Mouse (Mus musculus) heart, adult 2 months (tissue): ENCODE data around the gene Gpr19. TPM values are rescaled to one million over a fixed set of nuclear protein-coding genes. Genes with fewer than 3 reads are reported as not detected.

Experiments
- DNase-seq, 2 experiments: peaks; one replicate each; pipeline ENCODE4 v3.0.0; 2021
- H3K27ac ChIP-seq: fragments of 200-600 bp; 2 replicates; pipeline ENCODE4 v1.8.1; 2022
- H3K27me3 ChIP-seq: fragments of 200-500 bp; 2 replicates; pipeline ENCODE4 v1.6.1; 2012; ENCODE audit warnings: mild to moderate bottlenecking, low read length, inconsistent platforms, mixed read lengths; ENCODE audit not compliant: control insufficient read depth, insufficient read depth
- H3K36me3 ChIP-seq: fragments of 200-500 bp; 2 replicates; pipeline ENCODE4 v1.6.1; 2012; ENCODE audit warnings: low read length, inconsistent platforms; ENCODE audit not compliant: control insufficient read depth, insufficient read depth
- H3K4me1 ChIP-seq: fragments of 200-500 bp; 2 replicates; pipeline ENCODE4 v1.6.1; 2011; ENCODE audit warnings: low read length; ENCODE audit not compliant: control insufficient read depth, insufficient read depth
- H3K4me3 ChIP-seq: fragments of 200-600 bp; 2 replicates; pipeline ENCODE4 v1.8.1; 2022
- H3K79me2 ChIP-seq: fragments of 200-500 bp; replicated peaks from 2 replicates; pipeline ENCODE4 v1.6.1; 2012; ENCODE audit warnings: mild to moderate bottlenecking, inconsistent platforms, low read length, moderate library complexity, mixed read lengths; ENCODE audit not compliant: control insufficient read depth, insufficient read depth
- H3K9ac ChIP-seq: fragments of 200-500 bp; 2 replicates; pipeline ENCODE4 v1.6.1; 2012; ENCODE audit warnings: low read depth, mild to moderate bottlenecking, control low read depth, inconsistent platforms, low read length, mixed read lengths
- CTCF ChIP-seq: fragments of 200-600 bp; IDR thresholded peaks from 2 replicates; pipeline ENCODE4 v1.8.1; 2022; ENCODE audit warnings: antibody characterized with exemption, mild to moderate bottlenecking, moderate library complexity
- EP300 ChIP-seq: fragments of 200-500 bp; IDR thresholded peaks from 2 replicates; pipeline ENCODE4 v1.6.1; 2011; ENCODE audit warnings: low read depth, low read length, control low read depth; ENCODE audit not compliant: insufficient read depth
- POLR2A ChIP-seq: fragments of 200-500 bp; IDR thresholded peaks from 2 replicates; pipeline ENCODE4 v1.6.1; 2011; ENCODE audit warnings: mild to moderate bottlenecking, low read depth, low read length, control low read depth; ENCODE audit not compliant: insufficient read depth
- WGBS: fragments of 180-500 bp; shearing (Covaris S2); methylation state at CpG from one replicate; pipeline ENCODE4 v1.1.7; 2018; 5-methylcytosine and 5-hydroxymethylcytosine counted together
- intact Hi-C: fragments of 180-260 bp; cut with DNase I; formaldehyde crosslinking; loops from one replicate; pipeline ENCODE4 v1.15.1; 2025
- polyA plus RNA-seq: library from polyadenylated mRNA; depleted of rRNA; stranded (reverse); fragments of >200 nt; gene quantifications from 2 replicates; pipeline ENCODE4 v1.2.3, GENCODE M21; 2012
- total RNA-seq, 2 experiments: library from RNA; stranded (reverse); gene quantifications; 2 replicates each; pipeline ENCODE4 v1.2.3; 2021

The Gpr19 gene
- total and polyA plus RNA-seq, 3 experiments, result 3.2 to 6.1 (median 4.8) TPM

GRCm38 (mm10) chr6:134854782-134855181, 43.6 kb downstream of the Gpr19 start:
- Histone ChIP-seq H3K4me1 (no peaks in the 10 kb centered on the region), H3K36me3 (no peaks in the 10 kb centered on the region), H3K9ac (no peak overlapping the region), H3K4me3 (no peak overlapping the region), H3K79me2 (no peaks in the 10 kb centered on the region), H3K27ac (no peak overlapping the region), H3K27me3 (no peaks in the 10 kb centered on the region)
- intact Hi-C loops, result no loop called here
- DNase-seq, result no peak
- TF ChIP-seq POLR2A (no peak), EP300 (no peak), CTCF (no peak)
- WGBS, result 90% methylated on average over 5 of the region's 5 CpGs

- Histone ChIP-seq H3K27ac (no peak overlapping the region), H3K27me3 (no peaks in the 10 kb centered on the region), H3K9ac (no peak overlapping the region), H3K79me2 (no peaks in the 10 kb centered on the region), H3K4me1 (no peaks in the 10 kb centered on the region), H3K4me3 (no peak overlapping the region), H3K36me3 (no peaks in the 10 kb centered on the region)
- intact Hi-C loops, result no loop called here
- TF ChIP-seq EP300 (no peak), CTCF (no peak), POLR2A (no peak)
- DNase-seq, result no peak
- 62% methylated on average over 3 of the region's 3 CpGs for WGBS
Measured at GRCm38 (mm10) chr6:134849985-134850384, 48.4 kb downstream of the Gpr19 start.

GRCm38 (mm10) chr6:134849461-134849860, 48.9 kb downstream of the Gpr19 start:
- DNase-seq, result no peak
- Histone ChIP-seq H3K27ac (no peak overlapping the region), H3K4me1 (no peaks in the 10 kb centered on the region), H3K27me3 (no peaks in the 10 kb centered on the region), H3K36me3 (no peaks in the 10 kb centered on the region), H3K79me2 (no peaks in the 10 kb centered on the region), H3K4me3 (no peak overlapping the region), H3K9ac (no peak overlapping the region)
- no peak for TF ChIP-seq CTCF
- no peak for TF ChIP-seq POLR2A
- no peak for TF ChIP-seq EP300
- WGBS, result 69% methylated on average over 2 of the region's 2 CpGs
- intact Hi-C loops, result no loop called here

GRCm38 (mm10) chr6:134848197-134848890, 50.0 kb downstream of the Gpr19 start:
- Histone ChIP-seq H3K27ac (no peak overlapping the region), H3K4me3 (no peak overlapping the region), H3K27me3 (no peaks in the 10 kb centered on the region), H3K79me2 (no peaks in the 10 kb centered on the region; the same call in 1 of the 2 replicates), H3K9ac (no peak overlapping the region), H3K36me3 (no peaks in the 10 kb centered on the region), H3K4me1 (no peaks in the 10 kb centered on the region)
- WGBS, result 88% methylated on average over 5 of the region's 5 CpGs
- TF ChIP-seq CTCF (peak; percentile 57), EP300 (no peak)
- no peak for DNase-seq
- intact Hi-C loops, result no loop called here

- Histone ChIP-seq H3K36me3 (no peaks in the 10 kb centered on the region), H3K9ac (no peak overlapping the region), H3K79me2 (no peaks in the 10 kb centered on the region; the same call in 1 of the 2 replicates), H3K27ac (no peak overlapping the region), H3K27me3 (no peaks in the 10 kb centered on the region), H3K4me1 (no peaks in the 10 kb centered on the region), H3K4me3 (no peak overlapping the region)
- DNase-seq, result no peak
- intact Hi-C loops, result no loop called here
- no peak for TF ChIP-seq POLR2A
- no peak for TF ChIP-seq EP300
- TF ChIP-seq CTCF, result no peak
- 94% methylated on average over 4 of the region's 4 CpGs for WGBS
Measured at GRCm38 (mm10) chr6:134847550-134847949, 50.8 kb downstream of the Gpr19 start.

GRCm38 (mm10) chr6:134846308-134846707, 52.1 kb downstream of the Gpr19 start:
- no peaks in the 10 kb centered on the region; the same call in 1 of the 2 replicates for H3K79me2 ChIP-seq
- intact Hi-C loops, result no loop called here
- TF ChIP-seq POLR2A (no peak), EP300 (no peak), CTCF (no peak)
- 94% methylated on average over 6 of the region's 6 CpGs for WGBS
- no peak overlapping the region for H3K4me3 ChIP-seq
- H3K4me1 ChIP-seq, result no peaks in the 10 kb centered on the region
- no peak overlapping the region for H3K9ac ChIP-seq
- no peaks in the 10 kb centered on the region for H3K36me3 ChIP-seq
- H3K27me3 ChIP-seq, result no peaks in the 10 kb centered on the region
- no peak for DNase-seq
- H3K27ac ChIP-seq, result no peak overlapping the region
